Mouse (Mus musculus): ENCODE measurements around the gene Eya2.

DNA sequence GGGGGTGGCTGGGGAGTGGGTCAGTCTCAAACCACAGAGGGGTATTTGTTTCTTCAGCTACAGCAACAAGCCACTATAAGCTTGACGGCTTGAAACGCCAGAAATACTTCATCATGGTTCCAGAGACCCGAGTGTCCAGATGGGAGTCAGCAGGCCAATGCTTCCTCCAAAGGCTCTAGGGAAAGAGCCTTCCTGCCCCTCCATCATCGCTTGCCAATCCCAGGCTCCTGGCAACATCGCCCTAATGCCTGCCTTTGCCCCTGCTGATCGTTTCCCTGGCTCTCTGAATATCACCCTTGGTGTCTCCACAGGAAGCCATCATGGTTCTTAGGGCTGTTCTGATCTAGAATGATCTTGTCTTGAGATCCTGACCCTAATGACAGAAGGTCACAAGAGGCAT lies 33.0 kb upstream of the Eya2 start:
- TF ChIP-seq CTCF (IDR thresholded peaks at IDR 0.05; ENCODE audit: borderline replicate concordance, insufficient read depth, low read length): no peak
- no peak for TF ChIP-seq POLR2A (IDR thresholded peaks at IDR 0.05; ENCODE audit: low read depth, low read length)
